Comparison of ENCODE assay signal across 17 mouse cellular contexts in the genomic region with DNA sequence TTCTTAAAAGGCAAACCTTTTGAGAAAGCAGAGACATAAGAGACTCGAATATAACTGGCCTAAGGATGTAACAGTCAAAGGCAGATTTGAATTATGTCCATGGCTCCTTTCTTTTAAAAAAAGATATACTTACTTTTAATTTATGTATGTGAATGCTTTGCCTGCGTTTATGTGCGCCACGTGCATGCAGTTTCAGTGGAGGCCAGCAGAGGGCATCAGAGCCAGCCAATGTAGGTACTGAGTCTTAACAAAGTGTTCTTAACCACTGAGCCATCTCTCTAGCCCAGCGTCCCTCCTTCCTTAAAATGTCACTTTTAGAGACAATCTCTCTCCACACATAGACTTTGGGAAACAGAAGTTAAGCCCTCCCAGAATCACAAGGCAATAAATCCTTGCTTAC.
DNase-seq lines count a peak whose midpoint lies in the region; ATAC-seq and TF ChIP-seq lines count a peak whose summit lies in the region.
"Had no signal": no experiment of that assay in that cellular context is flagged by ENCODE, and none has a peak within 500 bp of the region (broad histone marks: within the 10 kb centered on the region; RNA-seq: fewer than 3 reads in every experiment).

No protein-coding gene starts in this region.

- no peak overlapping the region for H3K9ac ChIP-seq in intestine, postnatal 0 days (ENCODE audit: low read depth, low read length)
- no peak overlapping the region for H3K9ac ChIP-seq in intestine, embryonic 15.5 days
- H3K9ac ChIP-seq in lung, postnatal 0 days (replicated peaks; ENCODE audit: low read depth): no peak overlapping the region
- H3K9ac ChIP-seq: limb, embryonic 13.5 days; midbrain, embryonic 13.5 days had no signal

- H3K9me3 ChIP-seq in intestine, postnatal 0 days (ENCODE audit: control insufficient read depth): no peaks in the 10 kb centered on the region
- H3K9me3 ChIP-seq in intestine, embryonic 15.5 days: no peaks in the 10 kb centered on the region
- no peaks in the 10 kb centered on the region for H3K9me3 ChIP-seq in lung, postnatal 0 days (ENCODE audit: low read length)
- H3K9me3 ChIP-seq in G1E (replicated peaks): peaks cover 4% of the 10 kb centered on the region; the same call in 1 of the 2 replicates
- H3K9me3 ChIP-seq: limb, embryonic 13.5 days; midbrain, embryonic 13.5 days had no signal

- peaks cover 27% of the 10 kb centered on the region for H3K36me3 ChIP-seq in intestine, postnatal 0 days (ENCODE audit: control insufficient read depth, insufficient read depth)
- peaks cover 9% of the 10 kb centered on the region; the same call in 1 of the 2 replicates for H3K36me3 ChIP-seq in intestine, embryonic 15.5 days
- peaks cover 12% of the 10 kb centered on the region for H3K36me3 ChIP-seq in lung, postnatal 0 days (ENCODE audit: insufficient read depth, low read length)
- peaks cover 74% of the 10 kb centered on the region for H3K36me3 ChIP-seq in G1E (replicated peaks)
- H3K36me3 ChIP-seq in small intestine, adult 2 months (ENCODE audit: control insufficient read depth, insufficient read depth, low read length): peaks cover 12% of the 10 kb centered on the region

- no peaks in the 10 kb centered on the region for H3K27me3 ChIP-seq in intestine, postnatal 0 days (replicated peaks; ENCODE audit: control insufficient read depth, insufficient read depth, low read length)
- H3K27me3 ChIP-seq in intestine, embryonic 15.5 days (replicated peaks): no peaks in the 10 kb centered on the region
- H3K27me3 ChIP-seq in lung, postnatal 0 days (replicated peaks; ENCODE audit: insufficient read depth, low read length): no peaks in the 10 kb centered on the region
- no peaks in the 10 kb centered on the region for H3K27me3 ChIP-seq in G1E (ENCODE audit: insufficient read depth, low read length)
- no peaks in the 10 kb centered on the region for H3K27me3 ChIP-seq in small intestine, adult 2 months (ENCODE audit: control insufficient read depth, insufficient read depth, low read length)
- H3K27me3 ChIP-seq: limb, embryonic 13.5 days; midbrain, embryonic 13.5 days had no signal

- TF ChIP-seq CTCF in intestine, postnatal 0 days (IDR thresholded peaks at IDR 0.05; ENCODE audit: low read depth): peak; percentile 56
- peak; percentile 49 for TF ChIP-seq CTCF in lung, postnatal 0 days (IDR thresholded peaks at IDR 0.05)
- TF ChIP-seq CTCF in G1E (IDR thresholded peaks at IDR 0.05; ENCODE audit: low read depth, low read length): peak; percentile 19; the same call in 1 of the 2 replicates
- peak; percentile 36; the same call in 1 of the 2 replicates for TF ChIP-seq CTCF in small intestine, adult 2 months (IDR thresholded peaks at IDR 0.05; ENCODE audit: extremely low read depth, insufficient read length, insufficient replicate concordance, low read depth, low read length)

- no peak overlapping the region for H3K4me2 ChIP-seq in intestine, postnatal 0 days (replicated peaks; ENCODE audit: low read depth)
- no peak overlapping the region for H3K4me2 ChIP-seq in intestine, embryonic 15.5 days (replicated peaks)
- H3K4me2 ChIP-seq in lung, postnatal 0 days (replicated peaks; ENCODE audit: low read depth, low read length): no peak overlapping the region
- H3K4me2 ChIP-seq: limb, embryonic 13.5 days; midbrain, embryonic 13.5 days had no signal

- no peak for ATAC-seq in intestine, postnatal 0 days
- no peak for ATAC-seq in intestine, embryonic 15.5 days
- no peak for ATAC-seq in lung, postnatal 0 days
- ATAC-seq in G1E (ENCODE audit: extremely low read depth, insufficient number of reproducible peaks, low FRiP score, poor library complexity, severe bottlenecking): no peak
- ATAC-seq: midbrain, embryonic 13.5 days had no signal

- no peak for TF ChIP-seq POLR2A in small intestine, adult 2 months (IDR thresholded peaks at IDR 0.05; ENCODE audit: low read depth, low read length)

- peaks cover 1% of the 10 kb centered on the region; the same call in 1 of the 2 replicates for H3K4me1 ChIP-seq in intestine, postnatal 0 days (replicated peaks; ENCODE audit: control insufficient read depth, insufficient read depth, low read length)
- peaks cover 7% of the 10 kb centered on the region; the same call in 1 of the 2 replicates for H3K4me1 ChIP-seq in intestine, embryonic 15.5 days (replicated peaks)
- H3K4me1 ChIP-seq in lung, postnatal 0 days (ENCODE audit: insufficient read depth, low read depth, low read length): no peaks in the 10 kb centered on the region
- peaks cover 4% of the 10 kb centered on the region; the same call in 1 of the 2 replicates for H3K4me1 ChIP-seq in G1E (ENCODE audit: insufficient read depth, low read depth, low read length)
- H3K4me1 ChIP-seq in small intestine, adult 2 months (ENCODE audit: control insufficient read depth, insufficient read depth, insufficient read length, low read length): no peaks in the 10 kb centered on the region; the same call in 1 of the 2 replicates

- TF ChIP-seq EP300 in lung, postnatal 0 days (IDR thresholded peaks at IDR 0.05): no peak

- no peak overlapping the region for H3K27ac ChIP-seq in intestine, postnatal 0 days (ENCODE audit: low read depth, low read length)
- no peak overlapping the region for H3K27ac ChIP-seq in intestine, embryonic 15.5 days
- H3K27ac ChIP-seq in lung, postnatal 0 days (ENCODE audit: low read length): no peak overlapping the region
- no peak overlapping the region for H3K27ac ChIP-seq in small intestine, adult 2 months (ENCODE audit: insufficient read depth, low read depth, low read length)
- H3K27ac ChIP-seq: limb, embryonic 13.5 days; midbrain, embryonic 13.5 days had no signal

- H3K4me3 ChIP-seq in intestine, postnatal 0 days (ENCODE audit: low read depth, low read length): no peak overlapping the region
- no peak overlapping the region for H3K4me3 ChIP-seq in intestine, embryonic 15.5 days (replicated peaks)
- H3K4me3 ChIP-seq in lung, postnatal 0 days (ENCODE audit: low read depth, low read length): no peak overlapping the region
- no peak overlapping the region for H3K4me3 ChIP-seq in G1E (ENCODE audit: low read depth, low read length)
- no peak overlapping the region for H3K4me3 ChIP-seq in small intestine, adult 2 months (ENCODE audit: low read depth, low read length)
- H3K4me3 ChIP-seq: limb, embryonic 13.5 days; midbrain, embryonic 13.5 days had no signal

- DNase-seq in lung, postnatal 0 days (ENCODE audit: low spot score): no peak
- DNase-seq in lung, postnatal 10 days: no peak
- DNase-seq in G1E (ENCODE audit: low spot score): no peak
- no peak for DNase-seq in cerebellum, adult 9-11 months
- no peak for DNase-seq in MN1 (ENCODE audit: low spot score)
- DNase-seq: cerebellum, postnatal 10 days; heart, adult 18-20 months; heart, postnatal 36 days; kidney, adult 18-20 months; lung, postnatal 36 days; right cerebral cortex, postnatal 25 days; thymus, postnatal 14 days had no signal

- WGBS in intestine, postnatal 0 days: 96% methylated on average over 5 of the region's 5 CpGs
- 95% methylated on average over 5 of the region's 5 CpGs for WGBS in intestine, embryonic 15.5 days
- 98% methylated on average over 5 of the region's 5 CpGs for WGBS in lung, postnatal 0 days
- 96% methylated on average over 5 of the region's 5 CpGs for WGBS in small intestine, adult 2 months
